Mouse (Mus musculus) megakaryocyte, embryonic 14.5 days (primary cell): Measurements from ENCODE around the gene Gpr65.

Source experiments
- FLI1 ChIP-seq: IDR thresholded peaks from 2 replicates; pipeline ENCODE4 v1.6.1; 2012; ENCODE audit warnings: low read length, inconsistent platforms, mixed read lengths
- GATA1 ChIP-seq: IDR thresholded peaks from 3 replicates; pipeline ENCODE4 v1.6.1; 2012; ENCODE audit warnings: mixed read lengths, low read length, inconsistent platforms, borderline replicate concordance

GRCm38 (mm10) chr12:98294241-98294640, 25.8 kb downstream of the Gpr65 start:
- TF ChIP-seq GATA1, result no peak
- TF ChIP-seq FLI1, result no peak
